Mouse (Mus musculus): ENCODE measurements around the gene Tnik. TPM values are rescaled to one million over a fixed set of nuclear protein-coding genes. Genes with fewer than 3 reads are reported as not detected.

Tnik gene
- polyA plus RNA-seq, 1 experiment from 2014 or later = 13.8 TPM

DNA sequence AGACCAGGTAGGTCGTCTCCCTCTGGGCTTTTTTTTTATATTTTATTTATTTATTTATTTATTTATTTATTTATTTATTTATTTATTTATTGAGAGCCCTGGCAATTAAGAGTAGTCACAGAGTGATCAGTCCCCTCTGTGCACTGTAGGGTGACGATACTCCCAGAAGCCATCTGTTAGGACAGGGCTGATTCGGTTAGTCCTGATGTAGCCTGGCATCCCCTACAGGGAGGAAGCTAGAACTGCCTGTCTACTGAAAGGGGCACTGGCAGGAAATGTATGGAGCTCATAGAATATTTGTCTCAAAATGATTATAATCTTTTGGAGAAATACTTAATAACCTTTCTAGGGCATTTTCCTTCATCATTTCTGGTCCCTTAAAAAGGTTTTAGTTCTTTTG lies 147.3 kb downstream of the Tnik start:
- Histone ChIP-seq H3K9me3 (no peaks in the 10 kb centered on the region), H3K4me3 (no peak overlapping the region), H3K36me3 (no peaks in the 10 kb centered on the region), H3K27me3 (no peaks in the 10 kb centered on the region), H3K27ac (no peak overlapping the region), H3K9ac (no peak overlapping the region), H3K4me2 (no peak overlapping the region), H3K4me1 (0 out of 2 replicates have a peak, but pooled peaks cover 6% of the 10 kb centered on the region)
- no peak for ATAC-seq (ENCODE audit: insufficient number of reproducible peaks, insufficient read depth, low FRiP score, low TSS enrichment, low read depth)
- 87% methylated on average over 3 of the region's 3 CpGs for WGBS

DNA sequence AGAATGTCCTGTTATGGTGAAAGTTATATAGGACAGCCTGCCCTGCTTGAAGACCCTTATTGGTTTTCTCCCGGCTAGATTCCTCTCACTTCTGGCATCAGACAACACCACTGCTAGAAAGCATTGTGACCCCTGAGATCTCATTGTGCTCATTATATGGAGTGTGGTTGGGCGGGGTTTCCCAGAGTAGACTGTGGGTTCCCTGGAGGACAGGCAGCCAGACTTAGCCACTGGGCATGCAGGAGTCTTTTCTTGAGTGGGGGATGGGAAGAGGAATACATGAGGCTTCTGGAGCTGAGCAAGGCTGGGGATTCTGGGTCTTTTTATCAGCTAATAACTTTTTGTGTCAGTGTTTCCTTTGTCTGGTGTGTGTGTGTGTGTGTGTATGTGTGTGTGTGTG lies 153.0 kb downstream of the Tnik start:
- no peak overlapping the region for H3K4me3 ChIP-seq
- H3K9ac ChIP-seq = no peak overlapping the region
- 20% methylated on average over 2 of the region's 2 CpGs for WGBS
- H3K27ac ChIP-seq = no peak overlapping the region
- H3K4me2 ChIP-seq = no peak overlapping the region
- no peak for ATAC-seq (ENCODE audit: insufficient number of reproducible peaks, insufficient read depth, low FRiP score, low TSS enrichment, low read depth)
- H3K4me1 ChIP-seq = peaks cover 3% of the 10 kb centered on the region; the same call in 1 of the 2 replicates
- no peaks in the 10 kb centered on the region for H3K27me3 ChIP-seq
- no peaks in the 10 kb centered on the region for H3K9me3 ChIP-seq
- no peaks in the 10 kb centered on the region for H3K36me3 ChIP-seq

DNA sequence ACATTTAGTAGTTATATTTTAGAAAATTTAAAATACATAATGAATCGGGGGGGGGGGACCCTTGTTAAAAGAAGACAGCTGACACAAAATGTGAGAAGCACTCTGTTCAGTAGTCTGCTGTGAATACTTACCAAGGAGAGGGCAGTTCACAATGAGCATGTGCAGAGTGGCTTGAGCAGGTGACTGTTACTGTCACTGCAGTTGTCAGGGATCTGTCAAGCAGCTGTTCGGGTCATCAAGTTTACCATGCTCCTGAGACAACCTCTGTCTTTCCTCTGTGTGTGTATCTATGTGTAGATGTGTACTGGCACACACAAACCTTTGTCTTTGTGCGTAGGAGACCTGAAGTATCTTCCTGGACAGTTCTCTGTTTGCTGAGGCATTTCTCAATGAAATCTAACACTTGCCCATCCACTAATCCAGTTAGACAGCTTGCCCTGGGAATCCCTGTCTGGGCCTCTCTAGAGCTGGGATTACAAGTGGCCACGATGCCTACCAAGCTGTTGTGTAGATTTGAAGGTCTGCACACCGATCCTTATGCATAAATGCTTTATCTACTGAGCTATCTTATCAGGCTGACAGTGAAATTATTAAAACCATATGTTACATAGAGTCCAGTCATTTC lies 154.2 kb downstream of the Tnik start:
- no peak for ATAC-seq (ENCODE audit: insufficient number of reproducible peaks, insufficient read depth, low FRiP score, low TSS enrichment, low read depth)
- Histone ChIP-seq H3K4me3 (no peak overlapping the region), H3K4me2 (no peak overlapping the region), H3K36me3 (no peaks in the 10 kb centered on the region), H3K27me3 (no peaks in the 10 kb centered on the region), H3K4me1 (peaks cover 3% of the 10 kb centered on the region; the same call in 1 of the 2 replicates), H3K9ac (no peak overlapping the region), H3K9me3 (no peaks in the 10 kb centered on the region), H3K27ac (no peak overlapping the region)
- 61% methylated on average over 5 of the region's 5 CpGs for WGBS

DNA sequence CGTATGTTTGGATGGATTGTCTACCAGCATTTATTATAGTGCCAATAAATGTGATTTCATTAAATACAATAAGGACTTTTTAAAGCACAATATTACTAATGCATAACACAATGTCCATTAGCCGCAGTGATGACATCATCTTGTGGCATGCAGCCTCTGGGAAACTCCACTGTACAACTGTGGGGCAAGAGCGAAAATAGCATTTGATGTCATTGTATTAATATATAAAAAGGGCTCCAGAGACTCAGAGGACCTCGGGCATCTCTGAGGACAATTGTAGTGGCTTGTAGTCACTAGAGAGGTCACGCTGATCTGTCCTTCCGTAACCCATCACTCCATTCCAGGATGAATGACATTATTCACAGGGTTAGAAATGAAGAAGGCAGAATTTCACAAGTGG lies 157.2 kb downstream of the Tnik start:
- Histone ChIP-seq H3K4me3 (no peak overlapping the region), H3K27ac (no peak overlapping the region), H3K27me3 (no peaks in the 10 kb centered on the region), H3K9me3 (no peaks in the 10 kb centered on the region), H3K4me2 (no peak overlapping the region), H3K36me3 (no peaks in the 10 kb centered on the region), H3K4me1 (peaks cover 3% of the 10 kb centered on the region; the same call in 1 of the 2 replicates), H3K9ac (no peak overlapping the region)
- ATAC-seq (ENCODE audit: insufficient number of reproducible peaks, insufficient read depth, low FRiP score, low TSS enrichment, low read depth) = no peak
- 73% methylated on average over 6 of the region's 6 CpGs for WGBS

- WGBS = 48% methylated on average over 3 of the region's 3 CpGs
- ATAC-seq (ENCODE audit: insufficient number of reproducible peaks, insufficient read depth, low FRiP score, low TSS enrichment, low read depth) = no peak
- Histone ChIP-seq H3K4me2 (no peak overlapping the region), H3K27ac (no peak overlapping the region), H3K36me3 (no peaks in the 10 kb centered on the region), H3K4me1 (peaks cover 3% of the 10 kb centered on the region; the same call in 1 of the 2 replicates), H3K4me3 (no peak overlapping the region), H3K27me3 (no peaks in the 10 kb centered on the region), H3K9ac (no peak overlapping the region), H3K9me3 (no peaks in the 10 kb centered on the region)
These were observed 157.7 kb downstream of the Tnik start for GRCm38 (mm10) chr3:28420698-28421097.

DNA sequence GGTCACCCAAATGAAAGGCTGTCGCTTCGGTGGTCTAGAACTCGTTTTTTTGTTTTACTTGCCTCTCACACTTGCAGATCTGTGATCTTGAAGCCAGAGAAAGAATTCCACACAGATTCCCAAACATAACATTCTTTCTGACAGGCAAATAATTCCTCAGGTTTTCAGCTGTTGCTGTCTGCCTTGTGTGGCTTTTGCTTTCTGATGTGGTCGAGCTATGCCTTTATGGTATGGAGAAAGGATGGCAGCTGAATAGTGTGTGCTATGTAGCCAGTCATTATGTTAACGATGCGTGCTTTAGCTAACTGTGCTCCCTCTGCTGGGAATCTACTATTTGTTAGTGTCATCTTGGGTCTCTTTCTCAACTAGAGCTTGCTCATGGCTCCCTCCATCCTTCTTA lies 158.8 kb downstream of the Tnik start:
- Histone ChIP-seq H3K9ac (no peak overlapping the region), H3K27me3 (no peaks in the 10 kb centered on the region), H3K27ac (no peak overlapping the region), H3K4me2 (no peak overlapping the region), H3K9me3 (no peaks in the 10 kb centered on the region), H3K4me1 (no peaks in the 10 kb centered on the region), H3K36me3 (no peaks in the 10 kb centered on the region), H3K4me3 (no peak overlapping the region)
- ATAC-seq (ENCODE audit: insufficient number of reproducible peaks, insufficient read depth, low FRiP score, low TSS enrichment, low read depth) = no peak
- 66% methylated on average over 6 of the region's 6 CpGs for WGBS

DNA sequence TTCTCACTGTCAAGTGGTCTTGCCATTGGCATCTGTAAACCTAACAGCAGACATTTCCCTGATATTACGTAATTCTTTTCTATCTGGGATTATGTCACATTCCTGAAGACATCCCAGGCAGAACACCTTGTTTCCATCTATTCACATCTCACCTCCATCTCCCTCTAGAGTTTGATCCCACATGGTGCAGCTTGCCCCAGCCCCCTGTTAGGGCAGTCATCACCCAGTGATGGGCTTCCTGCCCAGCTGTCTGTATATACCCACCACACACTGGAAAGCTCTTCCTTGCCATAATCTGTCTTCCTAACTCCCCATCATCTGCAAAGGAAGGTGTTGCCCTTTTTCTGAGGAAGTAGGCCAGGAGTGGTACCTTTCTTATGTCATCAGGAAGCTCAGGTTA lies 159.2 kb downstream of the Tnik start:
- no peaks in the 10 kb centered on the region for H3K27me3 ChIP-seq
- H3K4me2 ChIP-seq = no peak overlapping the region
- H3K27ac ChIP-seq = no peak overlapping the region
- no peak overlapping the region for H3K9ac ChIP-seq
- H3K9me3 ChIP-seq = no peaks in the 10 kb centered on the region
- no peaks in the 10 kb centered on the region for H3K36me3 ChIP-seq
- H3K4me3 ChIP-seq = no peak overlapping the region
- 88% methylated on average over 1 of the region's 1 CpGs for WGBS
- no peak for ATAC-seq (ENCODE audit: insufficient number of reproducible peaks, insufficient read depth, low FRiP score, low TSS enrichment, low read depth)
- H3K4me1 ChIP-seq = no peaks in the 10 kb centered on the region

DNA sequence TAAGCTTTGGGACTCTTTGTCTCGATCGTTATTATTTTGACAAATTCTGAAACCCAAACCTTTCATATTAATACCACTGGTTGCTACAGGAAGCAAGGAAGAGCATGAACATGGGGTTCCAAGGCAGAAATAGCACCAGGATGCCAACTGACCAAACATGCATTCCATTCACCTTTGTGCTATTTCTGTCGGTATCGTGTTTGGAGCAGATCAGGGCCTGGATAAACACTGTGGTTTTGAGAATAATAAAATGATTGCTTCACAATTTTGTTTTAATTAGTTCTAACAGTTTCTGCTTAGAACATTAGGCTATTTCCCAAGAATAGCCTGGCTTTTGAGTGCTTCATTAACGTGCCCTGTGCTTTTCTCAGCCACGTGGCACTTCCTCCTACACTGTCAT lies 162.9 kb downstream of the Tnik start:
- no peak overlapping the region for H3K4me3 ChIP-seq

DNA sequence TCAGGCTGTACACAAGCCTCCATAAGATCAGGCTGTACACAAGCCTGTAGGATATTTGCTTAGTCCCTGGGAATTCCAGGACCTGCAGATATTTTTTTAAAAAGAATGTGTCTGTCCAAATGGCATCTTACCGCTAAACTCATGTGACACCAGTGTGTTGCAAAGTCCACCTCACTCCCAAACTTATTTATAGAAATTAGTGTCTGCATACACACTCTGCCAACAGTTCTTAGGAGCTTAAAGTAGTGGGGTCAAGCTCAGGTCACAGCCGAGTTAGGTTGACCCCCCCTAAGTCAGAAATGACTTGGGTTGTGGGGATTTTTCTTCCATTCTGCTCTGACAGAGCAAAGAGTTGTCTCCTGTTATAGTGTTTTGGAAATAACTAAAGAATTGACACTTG lies 168.4 kb downstream of the Tnik start:
- Histone ChIP-seq H3K27ac (no peak overlapping the region), H3K9ac (no peak overlapping the region), H3K4me2 (no peak overlapping the region), H3K9me3 (no peaks in the 10 kb centered on the region), H3K4me1 (no peaks in the 10 kb centered on the region), H3K36me3 (no peaks in the 10 kb centered on the region), H3K27me3 (no peaks in the 10 kb centered on the region), H3K4me3 (no peak overlapping the region)
- ATAC-seq (ENCODE audit: insufficient number of reproducible peaks, insufficient read depth, low FRiP score, low TSS enrichment, low read depth) = no peak
- WGBS = 82% methylated on average over 2 of the region's 2 CpGs

More for the DNA sequence above, 162.9 kb downstream of the Tnik start:
- WGBS = 81% methylated on average over 6 of the region's 6 CpGs
- Histone ChIP-seq H3K27ac (no peak overlapping the region), H3K4me2 (no peak overlapping the region), H3K4me1 (no peaks in the 10 kb centered on the region), H3K9ac (no peak overlapping the region), H3K27me3 (no peaks in the 10 kb centered on the region), H3K36me3 (no peaks in the 10 kb centered on the region), H3K9me3 (no peaks in the 10 kb centered on the region)
- no peak for ATAC-seq (ENCODE audit: insufficient number of reproducible peaks, insufficient read depth, low FRiP score, low TSS enrichment, low read depth)

- H3K9me3 ChIP-seq = no peaks in the 10 kb centered on the region
- 85% methylated on average over 5 of the region's 5 CpGs for WGBS
- H3K36me3 ChIP-seq = no peaks in the 10 kb centered on the region
- H3K27me3 ChIP-seq = no peaks in the 10 kb centered on the region
- no peak overlapping the region for H3K4me3 ChIP-seq
- H3K9ac ChIP-seq = no peak overlapping the region
- no peak overlapping the region for H3K4me2 ChIP-seq
- H3K27ac ChIP-seq = no peak overlapping the region
- H3K4me1 ChIP-seq = no peaks in the 10 kb centered on the region
- no peak for ATAC-seq (ENCODE audit: insufficient number of reproducible peaks, insufficient read depth, low FRiP score, low TSS enrichment, low read depth)
These were observed 169.3 kb downstream of the Tnik start for GRCm38 (mm10) chr3:28432321-28432720.

GRCm38 (mm10) chr3:28435478-28435877 lies 172.5 kb downstream of the Tnik start:
- Histone ChIP-seq H3K36me3 (no peaks in the 10 kb centered on the region), H3K4me1 (no peaks in the 10 kb centered on the region; the same call in 1 of the 2 replicates), H3K27me3 (no peaks in the 10 kb centered on the region), H3K4me3 (no peak overlapping the region), H3K9ac (no peak overlapping the region), H3K9me3 (no peaks in the 10 kb centered on the region), H3K27ac (no peak overlapping the region), H3K4me2 (no peak overlapping the region)
- ATAC-seq (ENCODE audit: insufficient number of reproducible peaks, insufficient read depth, low FRiP score, low TSS enrichment, low read depth) = no peak
- 79% methylated on average over 5 of the region's 5 CpGs for WGBS

DNA sequence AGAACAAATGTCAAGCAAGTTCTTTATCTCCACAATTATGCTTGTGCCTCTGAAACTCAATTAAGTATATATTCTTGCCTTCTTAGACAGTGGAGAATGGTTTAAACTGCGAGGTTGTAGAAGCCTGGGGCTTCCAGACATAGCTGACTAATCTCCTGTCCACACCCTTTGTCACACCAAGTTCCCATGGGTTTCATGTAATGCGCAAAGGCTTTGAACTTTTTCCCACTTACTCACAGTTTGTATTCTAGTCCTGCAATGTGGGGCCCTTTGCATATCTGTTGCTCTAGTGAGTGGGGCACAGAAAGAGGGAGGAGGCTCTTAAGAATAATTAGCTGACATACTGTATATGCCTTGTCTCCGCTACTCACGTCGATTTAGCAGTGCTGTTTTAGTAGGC lies 174.4 kb downstream of the Tnik start:
- Histone ChIP-seq H3K4me1 (no peaks in the 10 kb centered on the region; the same call in 1 of the 2 replicates), H3K4me3 (no peak overlapping the region), H3K27me3 (no peaks in the 10 kb centered on the region), H3K4me2 (no peak overlapping the region), H3K9me3 (no peaks in the 10 kb centered on the region), H3K9ac (no peak overlapping the region), H3K27ac (no peak overlapping the region), H3K36me3 (no peaks in the 10 kb centered on the region)
- 64% methylated on average over 5 of the region's 5 CpGs for WGBS
- ATAC-seq (ENCODE audit: insufficient number of reproducible peaks, insufficient read depth, low FRiP score, low TSS enrichment, low read depth) = no peak
